Mouse (Mus musculus) kidney, embryonic 15.5 days (tissue): ENCODE measurements around the gene Memo1. TPM values are rescaled to one million over a fixed set of nuclear protein-coding genes. Genes with fewer than 3 reads are reported as not detected.

Experiments
- ATAC-seq: fragments of 200-750 bp; cut with Nextera tagmentation; replicated peaks from 2 replicates; pipeline ENCODE4 v1.8.0; 2017; ENCODE audit warnings: moderate TSS enrichment; ENCODE audit not compliant: low FRiP score
- H3K27ac ChIP-seq: fragments of 300-500 bp; sonication (generic); 2 replicates; pipeline ENCODE4 v1.5.1; 2015; ENCODE audit warnings: mild to moderate bottlenecking, inconsistent platforms
- H3K27me3 ChIP-seq: fragments of 300-500 bp; sonication (generic); 2 replicates; pipeline ENCODE4 v1.6.1; 2015; ENCODE audit warnings: inconsistent platforms
- H3K36me3 ChIP-seq: fragments of 300-500 bp; sonication (generic); 2 replicates; pipeline ENCODE4 v1.6.1; 2015; ENCODE audit warnings: inconsistent platforms
- H3K4me1 ChIP-seq: fragments of 300-500 bp; sonication (generic); 2 replicates; pipeline ENCODE4 v1.6.1; 2015; ENCODE audit warnings: inconsistent platforms
- H3K4me2 ChIP-seq: fragments of 300-500 bp; sonication (generic); 2 replicates; pipeline ENCODE4 v1.6.1; 2015; ENCODE audit warnings: moderate library complexity, mild to moderate bottlenecking, inconsistent platforms
- H3K4me3 ChIP-seq: fragments of 300-500 bp; sonication (generic); replicated peaks from 2 replicates; pipeline ENCODE4 v1.5.1; 2015; ENCODE audit warnings: mild to moderate bottlenecking, inconsistent platforms
- H3K9ac ChIP-seq: fragments of 300-500 bp; sonication (generic); 2 replicates; pipeline ENCODE4 v1.6.1; 2015; ENCODE audit warnings: mild to moderate bottlenecking, inconsistent platforms
- H3K9me3 ChIP-seq: fragments of 300-500 bp; sonication (generic); replicated peaks from 2 replicates; pipeline ENCODE4 v1.6.1; 2016; ENCODE audit warnings: inconsistent platforms
- WGBS: fragments of 180-500 bp; shearing (Covaris S2); methylation state at CpG from one replicate; pipeline ENCODE4 v1.1.7; 2015; ENCODE audit warnings: mixed read lengths; 5-methylcytosine and 5-hydroxymethylcytosine counted together
- polyA plus RNA-seq: library from polyadenylated mRNA; unstranded; fragments of >200 nt; fragmentation: Nextera tagmentation; extraction: Ambion mirVana; gene quantifications from 2 replicates; pipeline ENCODE4 v1.2.1, GENCODE M21; 2015

The Memo1 gene
- polyA plus RNA-seq, 1 experiment from 2014 or later: 81.7 TPM

DNA sequence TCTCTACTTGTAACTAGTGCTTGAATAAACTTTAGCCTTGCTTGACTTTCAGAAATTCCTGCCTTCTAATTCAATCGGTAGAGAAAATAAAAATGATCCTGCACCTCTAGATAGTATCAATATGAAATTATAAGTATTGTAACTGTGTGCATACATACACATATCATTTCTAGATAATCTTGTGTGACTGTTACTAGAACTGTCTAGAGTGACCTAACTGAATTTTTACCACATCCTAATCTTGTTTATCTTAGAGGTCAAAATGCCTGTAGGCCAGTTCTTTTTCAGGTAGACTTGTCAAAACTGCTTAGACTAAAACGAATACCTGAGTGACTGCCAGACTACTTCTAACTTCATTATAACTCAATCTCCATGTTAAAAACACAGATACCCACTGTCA, 25.1 kb downstream of the Memo1 start:
- no peak for ATAC-seq
- Histone ChIP-seq H3K36me3 (peaks cover 12% of the 10 kb centered on the region; the same call in 1 of the 2 replicates), H3K9me3 (no peaks in the 10 kb centered on the region), H3K27ac (no peak overlapping the region), H3K27me3 (no peaks in the 10 kb centered on the region), H3K4me1 (peaks cover 16% of the 10 kb centered on the region), H3K9ac (no peak overlapping the region), H3K4me2 (no peak overlapping the region), H3K4me3 (no peak overlapping the region)
- 62% methylated on average over 2 of the region's 2 CpGs for WGBS

GRCm38 (mm10) chr17:74267415-74268180, 27.7 kb downstream of the Memo1 start:
- H3K27ac ChIP-seq: no peak overlapping the region
- H3K4me2 ChIP-seq: no peak overlapping the region
- H3K27me3 ChIP-seq: no peaks in the 10 kb centered on the region
- no peak for ATAC-seq
- 94% methylated on average over 11 of the region's 11 CpGs for WGBS
- peaks cover 23% of the 10 kb centered on the region for H3K4me1 ChIP-seq
- H3K36me3 ChIP-seq: peaks cover 12% of the 10 kb centered on the region; the same call in 1 of the 2 replicates
- no peak overlapping the region for H3K9ac ChIP-seq
- no peak overlapping the region for H3K4me3 ChIP-seq
- H3K9me3 ChIP-seq: no peaks in the 10 kb centered on the region

- Histone ChIP-seq H3K4me1 (peaks cover 26% of the 10 kb centered on the region), H3K4me2 (no peak overlapping the region), H3K36me3 (peaks cover 12% of the 10 kb centered on the region; the same call in 1 of the 2 replicates), H3K27ac (peak overlapping the region; percentile 59; the same call in 1 of the 2 replicates), H3K9ac (no peak overlapping the region), H3K27me3 (no peaks in the 10 kb centered on the region), H3K4me3 (no peak overlapping the region), H3K9me3 (no peaks in the 10 kb centered on the region)
- 28% methylated on average over 1 of the region's 1 CpGs for WGBS
- ATAC-seq: no peak
Measured at GRCm38 (mm10) chr17:74265636-74266035, 29.7 kb downstream of the Memo1 start.

- H3K27me3 ChIP-seq: no peaks in the 10 kb centered on the region
- H3K9ac ChIP-seq: no peak overlapping the region
- no peaks in the 10 kb centered on the region for H3K9me3 ChIP-seq
- peak overlapping the region; percentile 59 for H3K27ac ChIP-seq
- peaks cover 12% of the 10 kb centered on the region; the same call in 1 of the 2 replicates for H3K36me3 ChIP-seq
- H3K4me1 ChIP-seq: peaks cover 26% of the 10 kb centered on the region
- H3K4me3 ChIP-seq: no peak overlapping the region
- no peak overlapping the region for H3K4me2 ChIP-seq
- WGBS: 21% methylated on average over 5 of the region's 5 CpGs
- peak; percentile 68; the same call in 1 of the 2 replicates for ATAC-seq
Measured at GRCm38 (mm10) chr17:74265156-74265505, 30.2 kb downstream of the Memo1 start.

GRCm38 (mm10) chr17:74264333-74265155, 30.8 kb downstream of the Memo1 start:
- Histone ChIP-seq H3K9ac (no peak overlapping the region), H3K9me3 (no peaks in the 10 kb centered on the region), H3K4me3 (no peak overlapping the region), H3K4me2 (no peak overlapping the region), H3K27me3 (no peaks in the 10 kb centered on the region), H3K27ac (peak overlapping the region; percentile 59), H3K36me3 (peaks cover 12% of the 10 kb centered on the region; the same call in 1 of the 2 replicates), H3K4me1 (peaks cover 26% of the 10 kb centered on the region)
- WGBS: 42% methylated on average over 3 of the region's 3 CpGs
- ATAC-seq: peak; percentile 84

DNA sequence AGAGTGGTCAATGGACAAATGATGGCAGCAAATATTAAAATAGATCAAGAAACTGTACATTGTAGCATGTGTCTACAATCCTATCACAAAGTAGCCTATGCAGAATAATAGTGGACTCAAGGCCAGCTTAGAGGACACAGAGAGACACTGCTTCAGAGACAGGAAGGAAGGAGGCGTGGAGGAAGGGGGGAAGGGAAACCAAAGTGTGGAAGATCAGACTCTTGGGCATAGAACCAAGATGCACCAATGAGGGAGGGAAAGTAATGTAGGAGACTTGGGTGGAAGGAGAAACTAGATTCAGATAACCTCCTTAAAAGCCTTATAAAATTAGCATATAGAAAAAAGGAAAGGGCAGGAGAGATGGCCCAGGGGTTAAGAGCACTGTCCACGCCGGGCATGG, 32.9 kb downstream of the Memo1 start:
- H3K9me3 ChIP-seq: no peaks in the 10 kb centered on the region
- H3K4me2 ChIP-seq: no peak overlapping the region
- H3K27me3 ChIP-seq: no peaks in the 10 kb centered on the region
- 85% methylated on average over 3 of the region's 3 CpGs for WGBS
- no peak overlapping the region for H3K4me3 ChIP-seq
- H3K36me3 ChIP-seq: peaks cover 8% of the 10 kb centered on the region; the same call in 1 of the 2 replicates
- H3K9ac ChIP-seq: no peak overlapping the region
- peaks cover 26% of the 10 kb centered on the region for H3K4me1 ChIP-seq
- ATAC-seq: no peak
- H3K27ac ChIP-seq: no peak overlapping the region

- H3K9ac ChIP-seq: no peak overlapping the region
- ATAC-seq: no peak
- peaks cover 12% of the 10 kb centered on the region for H3K36me3 ChIP-seq
- H3K27me3 ChIP-seq: no peaks in the 10 kb centered on the region
- WGBS: 71% methylated on average over 1 of the region's 1 CpGs
- H3K9me3 ChIP-seq: no peaks in the 10 kb centered on the region
- H3K4me1 ChIP-seq: no peaks in the 10 kb centered on the region
- H3K4me3 ChIP-seq: no peak overlapping the region
- no peak overlapping the region for H3K27ac ChIP-seq
- H3K4me2 ChIP-seq: no peak overlapping the region
Measured at GRCm38 (mm10) chr17:74245284-74245683, 50.0 kb downstream of the Memo1 start.

DNA sequence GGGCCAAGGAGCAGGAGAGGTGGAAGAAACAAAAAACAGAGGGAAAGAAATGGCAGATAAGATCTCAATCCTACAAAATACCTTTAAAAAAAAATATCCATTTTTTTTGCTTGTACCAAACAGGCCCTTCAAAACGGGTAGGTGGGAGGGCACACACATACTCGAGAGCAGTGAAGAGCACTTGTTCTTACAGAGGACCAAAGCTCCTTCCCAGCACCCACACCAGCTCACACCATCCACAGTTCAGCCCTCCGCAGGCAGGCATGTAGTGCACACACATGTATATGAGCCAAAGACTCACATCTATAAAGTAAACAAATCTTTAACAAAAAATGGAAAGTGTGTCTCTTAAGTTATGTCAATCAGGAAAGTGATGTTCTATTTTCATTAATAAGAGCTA, 52.5 kb downstream of the Memo1 start:
- 69% methylated on average over 3 of the region's 3 CpGs for WGBS
- Histone ChIP-seq H3K27ac (no peak overlapping the region), H3K9ac (no peak overlapping the region), H3K27me3 (no peaks in the 10 kb centered on the region), H3K9me3 (no peaks in the 10 kb centered on the region), H3K4me1 (no peaks in the 10 kb centered on the region), H3K4me2 (no peak overlapping the region), H3K36me3 (peaks cover 22% of the 10 kb centered on the region), H3K4me3 (no peak overlapping the region)
- no peak for ATAC-seq

GRCm38 (mm10) chr17:74240322-74240721, 55.0 kb downstream of the Memo1 start:
- Histone ChIP-seq H3K4me3 (no peak overlapping the region), H3K4me2 (no peak overlapping the region), H3K9ac (no peak overlapping the region), H3K27me3 (no peaks in the 10 kb centered on the region), H3K27ac (no peak overlapping the region), H3K9me3 (no peaks in the 10 kb centered on the region), H3K4me1 (no peaks in the 10 kb centered on the region), H3K36me3 (peaks cover 28% of the 10 kb centered on the region)
- ATAC-seq: no peak
- 100% methylated on average over 1 of the region's 1 CpGs for WGBS

DNA sequence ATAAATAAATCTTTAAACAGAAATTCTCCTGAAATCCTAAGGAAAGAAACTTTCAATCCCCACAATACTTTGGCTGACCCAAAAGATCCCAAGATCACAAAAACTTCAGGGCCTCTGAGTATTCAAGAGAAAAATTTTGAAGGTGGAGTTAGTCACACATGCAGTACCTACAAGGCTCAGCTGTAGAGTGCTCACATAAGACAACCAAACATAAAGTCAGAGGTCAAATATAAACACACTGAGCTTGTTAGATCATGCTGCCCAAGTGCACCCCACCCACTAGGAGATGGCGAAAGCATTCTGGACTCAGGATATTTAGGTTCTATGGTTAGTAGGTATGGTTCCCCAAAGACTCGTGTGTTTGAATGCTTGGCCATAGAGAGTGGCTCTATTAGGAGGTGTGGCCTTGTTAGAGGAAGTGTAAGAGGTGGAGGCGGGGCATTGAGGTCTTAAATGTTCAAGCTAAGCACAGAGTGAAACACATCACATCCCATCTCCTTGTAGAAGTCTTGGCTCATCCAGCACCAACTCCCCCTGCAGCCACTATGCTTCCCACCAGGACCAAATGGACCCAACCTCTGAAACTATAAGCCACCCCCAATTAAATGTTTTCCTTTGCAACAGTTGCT, 67.1 kb downstream of the Memo1 start:
- H3K9me3 ChIP-seq: no peaks in the 10 kb centered on the region
- no peak for ATAC-seq
- no peak overlapping the region for H3K4me3 ChIP-seq
- H3K4me2 ChIP-seq: no peak overlapping the region
- no peak overlapping the region for H3K9ac ChIP-seq
- no peaks in the 10 kb centered on the region for H3K27me3 ChIP-seq
- H3K4me1 ChIP-seq: no peaks in the 10 kb centered on the region
- H3K27ac ChIP-seq: no peak overlapping the region
- WGBS: 90% methylated on average over 3 of the region's 3 CpGs
- peaks cover 24% of the 10 kb centered on the region; the same call in 1 of the 2 replicates for H3K36me3 ChIP-seq

- no peak overlapping the region for H3K27ac ChIP-seq
- H3K27me3 ChIP-seq: no peaks in the 10 kb centered on the region
- no peak overlapping the region for H3K9ac ChIP-seq
- WGBS: 23% methylated on average over 2 of the region's 2 CpGs
- no peaks in the 10 kb centered on the region for H3K9me3 ChIP-seq
- no peaks in the 10 kb centered on the region for H3K4me1 ChIP-seq
- no peak overlapping the region for H3K4me3 ChIP-seq
- H3K36me3 ChIP-seq: peaks cover 20% of the 10 kb centered on the region
- ATAC-seq: no peak
- no peak overlapping the region for H3K4me2 ChIP-seq
Measured at GRCm38 (mm10) chr17:74217304-74217703, 78.0 kb downstream of the Memo1 start.
